Mouse (Mus musculus) T-cell, adult 2 months (primary cell): ENCODE results near the gene Xcr1.

ENCODE experiments used
- DNase-seq: peaks from one replicate; pipeline ENCODE4 v3.0.0; 2022; ENCODE audit warnings: low spot score

The Xcr1 gene

DNA sequence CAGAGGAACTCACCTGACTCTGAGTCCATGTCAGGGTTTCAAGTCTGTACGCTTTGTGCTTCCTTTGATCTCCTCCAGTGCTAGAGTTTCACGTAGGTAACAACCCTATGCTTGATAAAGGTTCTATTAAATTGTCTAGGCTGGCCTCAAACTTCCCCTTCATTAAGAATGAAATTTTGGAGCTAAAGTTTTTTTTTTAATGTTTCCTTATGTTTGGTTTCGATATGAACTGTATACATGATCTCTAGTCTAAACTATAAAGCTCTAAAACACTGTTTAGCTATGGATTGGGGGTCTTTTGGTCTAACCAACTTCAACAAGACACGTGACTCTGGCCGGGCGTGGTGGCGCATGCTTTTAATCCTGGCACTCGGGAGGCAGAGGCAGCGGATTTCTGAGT lies at the start of gene Xcr1:
Gene Xcr1 (minus strand): TSS at position 101 of the 400 bp plus-strand sequence.
- DNase-seq, result no peak

DNA sequence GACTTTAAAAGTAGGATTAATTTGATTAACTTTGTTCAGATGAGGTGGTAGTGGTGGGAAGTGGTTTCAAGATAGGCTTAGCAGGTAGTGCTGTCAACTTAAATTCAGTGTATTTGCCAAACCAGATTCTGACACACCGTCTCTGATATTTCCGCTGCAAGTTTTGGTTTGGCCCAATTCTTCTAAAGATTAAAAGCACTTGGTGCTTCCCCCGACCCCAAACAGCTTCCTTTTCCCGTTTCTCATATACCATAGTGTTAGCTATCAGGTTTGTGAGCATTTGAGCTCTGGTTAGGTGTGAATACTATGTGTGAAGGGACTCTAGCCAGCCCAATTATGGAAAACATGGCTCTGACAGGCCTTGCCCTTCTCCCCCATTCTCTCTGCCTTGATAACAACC lies 10.2 kb upstream of the Xcr1 start:
- peak; percentile 78 for DNase-seq

DNA sequence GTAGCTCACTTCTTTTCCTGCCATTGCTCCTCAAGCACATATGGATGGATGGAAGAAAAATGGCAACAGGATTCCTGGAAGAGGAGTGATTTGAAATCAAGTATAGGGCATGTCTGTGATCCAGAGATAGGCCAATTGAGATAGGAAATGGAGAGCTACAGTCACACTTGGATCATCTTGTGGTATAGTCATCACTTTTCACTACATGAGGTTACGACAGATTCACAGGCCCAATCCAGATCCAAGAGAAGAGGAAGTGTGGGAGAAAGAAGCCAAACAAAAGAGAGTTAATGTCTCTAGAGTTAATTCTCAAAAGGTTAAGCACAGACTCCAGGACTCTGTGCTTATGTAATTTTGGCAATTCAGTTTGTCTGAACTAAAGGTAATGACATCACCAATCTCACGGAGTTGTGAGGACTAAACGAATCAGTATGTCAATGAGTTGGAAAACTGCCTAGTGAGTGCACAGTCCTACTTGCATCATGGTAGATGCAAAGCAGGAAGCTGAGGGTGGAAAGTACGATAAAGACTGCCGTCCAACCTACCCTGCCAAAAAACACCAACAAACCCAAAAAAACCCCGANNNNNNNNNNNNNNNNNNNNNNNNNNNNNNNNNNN lies 7.4 kb upstream of the Xcr1 start:
- DNase-seq, result no peak

DNA sequence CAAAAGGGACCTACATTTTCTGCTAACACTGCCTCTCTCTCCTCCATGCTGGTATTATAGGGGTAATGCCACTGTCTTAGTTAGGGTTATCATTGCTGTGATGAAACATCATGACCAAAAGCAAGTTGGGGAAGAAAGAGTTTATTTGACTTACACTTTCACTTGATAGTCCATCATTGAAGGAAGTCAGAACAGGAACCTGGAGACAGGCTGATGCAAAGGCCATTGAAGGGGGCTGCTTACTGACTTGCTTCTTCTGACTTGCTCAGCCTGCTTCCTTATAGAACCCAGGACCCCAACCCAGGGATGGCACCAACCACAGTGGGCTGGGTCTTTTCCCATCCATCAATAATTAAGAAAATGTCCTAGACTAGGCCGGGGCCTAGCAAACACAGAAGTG lies 1.8 kb upstream of the Xcr1 start:
- DNase-seq, result no peak

DNA sequence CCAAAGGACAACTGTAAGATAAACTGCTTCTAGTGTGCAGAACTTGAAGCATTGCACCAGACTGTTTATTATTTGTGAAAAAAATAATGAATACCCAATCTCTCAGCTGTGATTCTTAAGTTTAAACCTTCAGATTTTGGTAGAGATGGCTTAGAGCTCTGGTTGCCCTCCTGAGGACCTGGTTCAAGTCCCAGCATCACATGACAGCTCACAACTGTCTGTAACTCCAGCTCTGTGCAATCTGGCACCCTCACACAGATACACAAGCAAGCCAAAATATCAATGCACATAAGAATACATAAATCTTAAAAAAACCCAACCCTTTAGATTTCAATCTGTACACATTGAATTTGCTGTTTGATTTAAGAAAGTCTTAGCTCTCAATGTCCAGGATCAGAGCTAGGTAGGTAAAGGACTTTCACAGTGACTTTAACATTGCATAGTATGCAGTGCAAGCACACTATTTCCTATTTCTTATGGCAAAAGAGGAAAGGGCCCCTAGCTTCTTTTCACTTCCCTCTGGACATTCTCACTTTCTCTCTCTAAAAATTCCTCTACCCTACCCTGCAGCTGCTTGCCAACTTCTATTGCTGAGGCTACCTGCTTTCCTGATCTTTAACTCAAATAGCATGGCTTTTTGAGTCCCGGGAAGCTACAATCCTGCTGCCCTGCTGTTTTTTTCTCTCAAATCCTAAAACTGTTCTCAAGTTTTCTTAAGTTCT lies 1.2 kb upstream of the Xcr1 start:
- no peak for DNase-seq

DNA sequence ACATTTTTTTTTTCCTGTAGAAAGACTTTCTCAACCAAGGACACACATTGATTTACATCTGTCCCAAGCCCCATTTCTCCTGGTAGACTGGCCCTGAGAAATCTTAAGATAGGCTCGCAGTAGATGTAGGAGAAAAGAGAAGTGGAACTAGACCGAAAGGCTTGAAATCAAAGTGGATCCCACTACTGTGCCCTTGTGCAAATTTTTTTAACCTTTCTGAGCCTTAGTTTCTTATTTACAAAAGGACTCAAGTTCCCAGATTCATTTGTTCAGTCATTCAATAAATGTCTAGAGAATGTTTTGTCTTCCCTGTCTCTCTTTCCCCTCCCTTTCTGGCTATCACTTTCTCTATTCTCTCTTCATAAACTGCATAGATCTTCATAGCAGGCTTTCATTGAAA lies 5.0 kb downstream of the Xcr1 start:
- no peak for DNase-seq

DNA sequence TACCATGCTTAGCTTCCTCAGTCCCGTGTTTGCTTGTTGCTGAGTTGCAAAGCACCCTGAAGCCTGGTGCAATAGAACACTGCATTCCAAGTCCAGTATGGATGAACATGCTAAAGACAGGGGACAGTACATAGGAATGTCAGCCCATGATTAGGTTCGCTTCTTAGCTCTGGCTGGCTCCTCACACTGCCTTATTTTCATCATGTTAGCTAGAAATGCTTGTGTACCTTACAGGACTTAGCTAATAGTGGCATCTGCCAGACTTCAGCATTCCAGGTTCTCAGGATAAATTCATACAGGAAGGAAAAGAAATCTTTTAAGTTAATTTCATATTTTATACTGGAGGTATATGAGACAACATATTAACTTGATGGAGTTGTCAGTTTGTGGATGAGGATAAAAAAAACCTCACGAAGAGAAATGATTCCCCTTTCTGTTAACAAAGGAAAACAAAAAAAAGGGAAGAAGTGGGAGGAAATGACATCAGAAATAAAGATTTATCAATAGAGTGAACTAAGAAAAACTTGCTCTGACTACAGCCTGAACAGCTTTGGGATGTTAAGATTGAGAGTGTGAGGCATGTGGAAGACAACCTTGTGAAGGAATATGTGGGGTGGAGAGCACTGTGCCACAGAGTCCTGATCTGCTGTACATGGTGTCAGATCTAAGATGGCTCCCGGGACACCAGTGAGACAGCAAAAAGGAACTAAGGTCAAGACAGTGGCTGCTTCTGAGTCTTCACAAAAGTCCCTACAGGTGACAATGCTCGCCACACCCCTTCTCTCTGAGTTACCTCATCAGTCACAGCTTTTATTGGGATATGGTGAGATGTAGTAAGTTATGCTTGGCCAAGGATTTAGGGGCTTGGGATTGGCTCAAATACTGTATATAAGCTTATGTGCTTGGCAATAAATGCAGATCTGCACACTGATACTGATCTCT lies 9.1 kb downstream of the Xcr1 start:
- DNase-seq, result no peak

DNA sequence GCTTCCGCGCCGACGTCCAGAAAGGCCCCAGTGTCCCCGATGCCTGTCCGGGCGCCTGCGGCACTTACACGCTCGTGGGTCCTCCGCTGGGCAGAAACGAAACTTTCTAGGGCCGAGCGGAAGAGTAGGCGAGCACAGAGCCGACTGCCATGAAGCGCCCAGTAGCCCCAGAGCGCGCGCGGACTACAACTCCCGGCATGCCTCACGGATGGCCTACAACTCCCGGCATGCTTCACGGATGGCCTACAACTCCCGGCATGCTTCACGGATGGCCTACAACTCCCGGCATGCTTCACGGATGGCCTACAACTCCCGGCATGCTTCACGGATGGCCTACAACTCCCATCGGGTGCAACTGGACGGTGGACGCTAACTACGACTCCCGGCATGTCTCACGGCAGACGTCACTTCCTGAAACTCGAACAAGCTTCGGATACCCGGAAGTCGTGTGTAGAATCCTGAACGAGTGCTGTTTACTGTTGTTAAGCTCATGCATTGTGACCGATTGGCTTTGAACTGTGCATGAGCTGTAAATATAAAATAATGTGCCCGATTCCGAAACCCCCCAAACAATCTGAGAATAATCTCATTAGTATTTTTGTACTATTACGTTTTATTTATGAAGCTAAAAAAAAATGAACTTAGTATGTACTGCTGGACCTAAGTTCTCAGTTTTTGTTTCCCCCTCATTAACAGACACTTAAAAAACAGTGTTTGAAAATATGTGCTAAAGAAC lies 9.9 kb downstream of the Xcr1 start, which contains the start of gene Fyco1:
Gene Fyco1 (minus strand): TSS at position 187 of the 736 bp plus-strand sequence.
- DNase-seq, result peak; percentile 98

DNA sequence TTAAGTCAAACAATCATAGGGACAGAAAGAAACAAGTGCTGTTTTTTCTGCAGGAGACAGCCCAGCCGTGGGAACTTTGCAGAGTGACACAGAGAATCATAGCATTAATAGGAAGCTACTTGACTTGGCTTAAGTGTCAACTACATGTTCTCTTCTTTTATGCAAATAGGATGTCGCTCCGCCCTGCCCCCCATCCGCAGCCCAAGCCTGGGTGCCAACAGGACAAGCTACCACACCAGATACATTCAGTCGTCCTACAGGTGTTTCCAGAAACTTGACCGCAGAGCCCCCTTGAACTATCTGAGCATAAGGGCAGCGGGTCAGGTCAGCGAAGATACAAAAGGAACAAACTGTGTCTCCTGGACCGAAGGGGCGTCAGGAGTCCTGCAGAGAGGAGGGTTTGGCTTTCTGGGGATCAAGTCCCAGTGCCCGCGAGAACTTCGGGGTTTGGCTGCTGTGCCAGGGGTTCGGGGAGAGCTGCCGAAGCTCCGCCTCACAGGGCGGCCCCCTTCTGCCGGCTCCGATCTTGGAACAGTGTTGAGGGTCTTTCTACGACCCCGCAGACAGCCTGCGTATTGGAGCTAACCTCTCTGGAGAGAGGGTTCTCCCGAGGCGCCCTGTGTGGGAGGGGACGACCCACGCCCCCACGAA lies 10.6 kb downstream of the Xcr1 start:
- peak; percentile 70 for DNase-seq

DNA sequence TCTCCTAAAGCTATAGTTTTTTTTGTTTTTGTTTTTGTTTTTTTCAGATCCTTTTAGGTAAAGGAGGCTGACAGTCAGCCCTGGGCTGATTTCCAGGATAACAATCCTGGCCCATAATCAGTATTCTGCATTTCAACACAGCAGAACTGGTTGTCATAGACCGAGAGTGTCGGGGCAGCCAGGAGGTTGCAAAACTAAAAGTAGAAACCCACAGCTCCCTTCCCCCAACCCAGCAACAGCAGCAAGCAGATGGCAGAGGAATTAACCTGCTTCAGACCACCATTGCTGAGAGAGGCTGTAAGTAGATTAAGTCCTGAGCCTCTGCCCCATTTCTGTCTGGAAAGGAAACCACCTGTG lies 11.1 kb downstream of the Xcr1 start:
- DNase-seq, result peak; percentile 52

DNA sequence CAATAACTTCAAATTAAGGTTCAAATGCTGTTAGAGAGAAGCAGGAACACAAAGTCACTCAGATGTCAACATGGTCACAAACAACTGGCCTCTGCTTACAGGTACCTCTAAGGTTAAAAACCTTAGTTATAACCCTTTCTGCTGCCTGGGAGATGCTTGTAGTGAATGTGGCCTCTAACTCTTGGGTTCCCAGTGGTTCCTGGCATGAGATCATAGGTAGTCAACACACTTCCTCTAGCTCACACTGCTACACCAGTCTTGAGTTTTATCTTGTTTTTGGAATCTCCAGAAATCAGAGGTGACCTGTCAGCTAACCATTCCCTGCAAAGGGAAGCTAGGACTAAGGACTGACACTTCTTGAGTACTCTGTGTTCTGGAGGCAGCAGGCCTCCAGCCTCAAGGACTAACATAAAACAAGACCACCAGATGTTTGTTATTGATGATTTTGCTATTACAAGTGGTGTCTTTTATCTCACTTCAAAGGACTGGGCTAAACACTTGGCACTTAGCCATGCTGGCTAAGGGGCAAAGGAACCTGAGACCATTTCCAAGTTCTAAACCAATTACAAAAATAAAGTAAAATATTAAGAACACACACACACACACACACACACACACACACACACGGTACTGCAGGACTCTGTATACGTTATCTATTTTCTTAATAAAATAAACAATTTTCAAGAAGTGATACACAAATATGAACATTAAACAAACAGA lies 11.7 kb downstream of the Xcr1 start:
- DNase-seq, result peak; percentile 18

DNA sequence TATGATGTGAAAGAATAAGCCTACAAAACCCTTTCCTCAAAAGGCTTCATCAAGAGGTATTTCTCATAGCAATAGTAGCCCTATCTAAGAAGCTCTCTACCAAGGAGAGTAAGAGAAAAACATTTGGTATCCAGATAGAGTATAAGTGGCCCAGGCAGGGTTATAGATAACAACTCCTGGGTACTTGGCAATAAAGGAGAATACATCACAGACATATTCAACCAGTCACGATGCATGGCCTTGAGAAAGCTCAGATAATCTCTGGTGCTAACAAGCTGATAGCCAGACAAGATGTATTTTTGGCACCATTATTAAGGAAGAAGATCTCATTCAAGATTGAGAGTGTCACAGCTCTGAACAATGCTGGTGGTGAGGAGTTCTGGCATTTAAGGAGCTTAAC lies 15.3 kb downstream of the Xcr1 start:
- DNase-seq, result no peak

DNA sequence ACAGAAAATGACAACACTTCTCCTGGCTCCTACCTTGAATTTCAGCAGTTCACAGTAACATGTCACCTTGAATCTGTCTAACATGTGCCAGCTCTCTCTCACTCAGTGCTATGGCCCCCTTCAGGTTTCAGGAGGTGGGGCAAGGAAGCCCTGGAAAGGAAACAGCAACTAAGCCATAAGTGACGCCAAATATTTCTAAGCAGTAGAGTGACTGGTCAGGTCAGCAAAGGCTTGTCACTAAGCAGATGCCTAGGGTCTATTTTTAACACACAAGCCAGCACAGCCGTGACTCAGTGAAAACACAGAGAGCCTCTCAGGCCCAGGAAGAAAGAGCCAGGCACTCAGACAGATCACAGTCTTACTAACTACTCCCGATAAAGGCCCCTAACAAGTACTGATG lies 16.7 kb downstream of the Xcr1 start:
- DNase-seq, result peak; percentile 34

DNA sequence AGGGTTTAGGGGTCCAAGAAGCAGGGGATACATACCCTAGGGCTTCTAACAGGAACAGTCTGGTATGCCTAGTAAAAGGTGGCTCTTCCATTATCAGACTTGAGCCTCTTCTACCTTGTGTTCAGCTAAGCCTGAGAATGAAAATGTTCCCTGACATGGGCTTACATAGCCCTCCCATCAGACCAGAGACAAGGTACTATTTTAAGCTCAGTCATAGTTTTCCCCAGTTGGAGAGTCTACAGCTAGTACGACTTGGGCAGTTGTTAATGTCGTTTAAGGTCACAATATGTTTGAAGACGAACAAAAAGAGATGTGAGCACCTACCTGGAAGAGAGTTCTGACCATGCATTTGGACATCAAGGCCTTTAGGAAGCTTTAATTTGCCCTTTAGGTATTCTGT lies 17.4 kb downstream of the Xcr1 start:
- no peak for DNase-seq

DNA sequence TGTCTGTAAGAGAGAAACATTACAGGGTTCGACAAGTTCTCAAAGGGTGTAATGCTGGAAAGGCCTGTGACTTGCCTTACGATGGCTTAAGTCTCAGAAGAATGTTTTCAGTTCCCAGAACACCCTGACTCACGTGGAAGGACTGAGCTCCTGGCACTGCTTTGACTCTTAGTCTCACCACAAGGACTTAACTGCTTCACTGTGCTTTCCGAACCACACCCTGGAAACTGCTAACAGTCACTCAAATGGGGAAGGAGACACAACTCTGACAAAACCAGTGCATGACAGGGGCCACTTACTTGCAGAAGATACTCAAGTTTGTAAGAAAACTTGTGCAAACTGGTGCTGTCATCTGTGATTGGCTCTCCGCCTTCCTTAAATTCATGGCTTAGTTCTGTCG lies 21.6 kb downstream of the Xcr1 start:
- DNase-seq, result no peak

DNA sequence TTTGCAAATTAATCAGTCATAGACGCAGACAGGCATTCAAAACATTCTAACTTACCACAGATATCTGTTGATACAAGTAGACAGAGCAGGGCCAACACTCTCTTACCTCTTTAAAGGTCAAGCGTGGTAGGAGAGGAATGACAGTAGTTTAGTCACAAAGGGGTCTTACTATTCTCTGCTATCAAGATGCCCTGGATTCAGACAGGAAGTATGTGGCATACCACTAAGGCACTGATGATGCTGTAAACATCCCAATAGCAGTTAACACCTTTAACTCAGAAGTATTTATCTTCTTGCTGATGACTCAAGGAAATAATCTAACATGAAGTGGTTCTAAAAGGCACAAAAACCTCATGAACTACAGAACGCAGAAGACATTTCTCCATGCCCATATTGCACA lies 26.0 kb downstream of the Xcr1 start:
- DNase-seq, result peak; percentile 24

DNA sequence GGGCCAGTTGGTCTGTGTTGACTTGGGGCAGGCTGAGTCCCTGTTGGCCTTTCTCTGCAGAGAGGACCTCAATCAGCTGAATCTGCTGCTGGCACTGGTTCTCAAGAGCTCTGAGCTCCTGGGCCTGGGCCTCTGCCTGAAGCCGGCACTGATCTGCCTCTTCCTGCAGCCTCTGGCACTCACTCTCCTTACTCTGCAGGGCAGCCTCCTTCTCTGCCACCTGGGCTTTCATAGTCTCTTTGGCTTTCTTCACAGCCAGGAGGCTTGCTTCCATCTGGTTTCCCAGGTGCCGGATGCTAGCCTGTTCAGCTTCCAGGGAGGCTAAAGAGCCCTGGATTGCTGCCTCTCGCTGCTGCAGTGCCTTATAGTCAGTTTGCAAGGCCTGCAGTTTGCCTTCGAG lies 32.9 kb downstream of the Xcr1 start:
- DNase-seq, result no peak

DNA sequence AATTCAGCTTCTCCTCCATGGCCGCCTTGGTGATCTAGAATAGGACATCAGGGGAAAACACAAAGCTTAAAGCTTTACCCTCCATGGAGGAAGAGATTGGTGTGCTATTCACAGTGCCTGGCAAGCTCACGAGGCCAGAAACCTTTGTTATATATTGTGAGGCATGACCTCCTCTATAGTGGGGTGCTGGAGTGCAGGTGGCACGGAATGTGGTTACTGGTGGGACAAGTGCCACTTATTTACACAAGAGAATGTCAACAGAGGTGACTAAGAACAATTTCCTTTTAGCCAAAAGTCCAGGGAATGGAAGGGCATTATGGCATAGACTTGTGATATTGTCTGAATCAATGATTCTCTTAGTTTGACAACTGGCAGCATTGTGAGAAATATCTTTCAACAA lies 35.2 kb downstream of the Xcr1 start:
- DNase-seq, result no peak

DNA sequence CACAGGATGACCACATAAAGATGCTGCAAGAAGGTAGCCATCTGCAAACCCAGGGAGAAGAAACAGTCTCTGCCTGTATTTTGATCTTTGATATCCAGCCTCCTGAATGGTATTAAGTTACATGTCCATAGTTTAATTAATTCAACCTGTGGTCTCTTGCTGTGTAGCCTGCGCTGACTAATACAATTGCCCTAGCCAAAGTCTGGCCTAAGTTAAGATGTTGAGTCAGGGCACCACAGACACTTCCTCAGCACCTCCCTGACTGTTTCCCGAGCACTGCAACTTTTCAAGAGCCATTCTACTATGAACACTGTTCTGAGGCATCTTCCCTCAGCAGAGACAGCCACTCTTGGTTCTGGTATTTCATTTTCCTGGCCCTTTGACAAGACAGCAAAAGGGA lies 43.2 kb downstream of the Xcr1 start:
- DNase-seq, result no peak

DNA sequence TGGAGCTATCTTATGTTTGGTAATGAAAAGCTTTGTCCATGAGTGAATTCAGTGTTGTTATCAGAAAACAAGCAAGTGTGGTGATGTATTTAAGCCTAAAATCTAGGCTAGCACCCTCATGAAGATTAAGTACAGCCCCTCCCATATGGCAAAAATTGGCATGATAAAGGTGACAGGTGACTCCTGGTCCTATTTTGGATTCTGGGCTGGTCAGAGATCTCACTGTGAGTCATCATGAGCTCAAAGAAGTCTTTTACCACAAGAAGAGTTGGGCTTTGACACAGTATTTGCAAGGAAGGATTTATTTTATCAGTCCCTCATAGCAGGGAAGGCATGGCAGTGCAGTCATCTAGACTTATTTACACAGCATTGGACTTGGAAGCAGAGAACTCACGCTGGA lies 45.8 kb downstream of the Xcr1 start:
- no peak for DNase-seq

DNA sequence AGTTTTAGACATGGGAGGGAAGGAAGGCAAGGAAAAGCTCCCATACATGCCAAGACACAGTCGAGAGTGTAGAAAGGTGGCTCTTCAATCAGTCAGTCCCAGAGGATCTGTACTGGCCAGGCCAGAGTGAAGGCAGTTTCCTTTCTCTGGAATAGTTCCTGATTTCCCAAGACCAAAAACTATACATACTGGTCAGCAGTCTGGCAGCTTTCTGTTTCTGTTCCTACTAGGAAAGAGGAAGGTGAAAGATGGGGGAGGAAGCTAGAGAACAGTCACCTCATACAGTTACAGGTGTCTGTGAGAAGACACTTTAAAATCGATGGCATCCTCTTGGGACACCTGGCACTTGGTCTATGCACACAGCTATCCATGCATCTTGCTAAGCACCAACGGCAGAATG lies 46.4 kb downstream of the Xcr1 start:
- no peak for DNase-seq
